Mouse (Mus musculus) fat pad, adult 2 months (tissue): ENCODE data around the gene Gm49661.

Source experiments
- DNase-seq: peaks from one replicate; pipeline ENCODE4 v3.0.0-alpha.2; 2011; ENCODE audit warnings: low read depth, low spot score; ENCODE audit errors: extremely low read depth

The Gm49661 gene

DNA sequence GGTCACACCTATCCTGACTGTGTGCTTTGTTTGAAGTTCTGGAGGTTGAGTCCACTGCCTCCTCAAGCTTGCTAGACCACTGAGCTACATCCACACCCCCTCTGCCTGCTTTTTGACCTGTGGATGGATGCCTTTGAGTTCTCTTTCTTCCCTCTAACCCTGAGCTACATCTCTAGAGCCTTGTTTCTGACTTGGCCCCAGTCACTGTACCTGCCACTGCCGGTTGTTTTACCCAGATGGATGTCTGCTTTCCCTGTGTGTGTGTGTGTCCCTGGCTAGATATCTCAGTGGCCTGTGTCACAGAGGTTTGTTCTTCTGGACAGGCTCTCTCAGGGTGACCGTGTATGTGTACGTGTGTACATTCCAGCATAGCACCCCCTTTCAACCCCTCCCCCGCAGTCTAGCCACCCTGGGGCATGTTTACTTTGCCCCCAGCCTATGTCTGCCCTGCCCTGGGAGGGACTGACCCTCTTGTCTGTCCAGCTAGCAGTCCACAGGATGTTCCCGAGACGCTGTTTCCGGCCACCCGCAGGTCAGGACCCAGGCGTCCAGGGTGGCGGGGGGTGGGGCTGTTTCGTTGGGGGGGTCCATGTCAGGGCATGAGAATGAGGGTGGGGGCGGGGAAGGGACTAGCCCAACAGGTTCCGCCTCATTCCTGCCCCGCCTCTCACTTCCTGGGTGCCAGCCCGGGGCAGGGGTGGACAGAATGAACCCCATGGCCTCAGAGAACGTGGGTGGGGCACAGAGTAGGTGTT lies 15.2 kb upstream of the Gm49661 start:
- no peak for DNase-seq

DNA sequence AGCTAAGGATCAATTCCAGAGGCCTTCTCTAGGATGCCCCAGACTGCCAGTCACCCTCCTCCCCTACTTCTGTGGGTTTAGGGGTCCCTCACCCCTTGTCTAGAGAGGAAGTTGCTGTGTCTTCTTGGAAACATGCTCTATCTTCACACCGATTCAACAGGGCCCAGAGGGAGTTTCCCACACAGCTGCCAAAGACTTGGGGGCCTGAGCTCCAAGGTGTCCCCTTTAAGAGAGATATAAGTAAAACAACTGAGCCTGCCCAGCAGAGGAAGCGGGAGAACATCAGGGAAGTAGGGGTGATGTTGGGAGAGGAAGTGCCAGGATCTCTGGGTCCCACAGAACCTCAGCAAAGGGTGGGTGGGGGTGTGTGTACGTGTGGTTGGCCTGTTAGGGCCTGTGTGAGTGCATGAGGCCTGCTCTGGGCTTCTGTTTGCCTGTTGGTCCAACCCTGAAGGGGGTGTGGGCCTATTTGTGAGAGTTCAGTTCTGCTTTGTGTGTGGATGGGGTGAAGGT lies 13.3 kb upstream of the Gm49661 start:
- DNase-seq, result no peak

DNA sequence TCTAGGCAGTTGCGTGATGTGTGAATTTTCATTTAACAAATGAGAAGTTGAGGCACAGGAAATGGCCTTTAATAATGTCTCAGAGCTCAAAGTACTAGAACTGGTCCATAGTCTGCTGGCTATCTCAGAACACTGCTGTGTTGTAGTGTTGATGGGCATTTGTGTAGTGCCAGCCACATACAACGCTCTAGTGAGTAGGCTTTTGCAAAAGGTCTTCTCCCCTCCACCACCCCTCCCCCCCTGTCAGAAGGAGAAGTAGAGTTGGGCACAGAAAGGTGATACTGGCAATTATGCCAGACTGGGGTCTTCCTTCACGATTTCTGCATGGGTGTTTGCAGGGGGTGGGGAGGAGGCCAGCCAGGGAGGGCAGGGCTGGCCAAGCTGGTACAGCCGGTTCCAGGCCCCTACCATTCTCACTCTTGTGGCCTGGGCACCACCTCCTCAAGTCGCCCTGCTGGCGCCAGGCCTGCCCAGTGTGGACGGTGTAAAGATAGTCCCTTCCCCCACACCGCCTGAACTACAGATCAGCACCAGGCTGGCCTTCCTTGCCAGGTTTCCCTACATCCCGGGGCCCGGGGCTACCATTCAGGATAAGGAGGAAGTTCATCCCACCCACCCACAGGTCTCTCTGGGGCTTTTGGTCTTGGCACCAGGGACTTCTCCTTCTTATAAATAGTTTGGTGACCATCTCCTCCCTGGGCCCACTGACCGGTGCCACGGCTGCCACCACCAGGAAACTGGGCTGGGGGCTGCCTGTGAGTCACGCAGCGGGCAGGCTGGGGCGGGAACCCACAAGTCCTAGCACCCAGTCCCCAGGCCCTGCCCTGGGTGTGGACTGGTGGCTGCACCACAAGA lies 12.6 kb upstream of the Gm49661 start:
- DNase-seq, result no peak

DNA sequence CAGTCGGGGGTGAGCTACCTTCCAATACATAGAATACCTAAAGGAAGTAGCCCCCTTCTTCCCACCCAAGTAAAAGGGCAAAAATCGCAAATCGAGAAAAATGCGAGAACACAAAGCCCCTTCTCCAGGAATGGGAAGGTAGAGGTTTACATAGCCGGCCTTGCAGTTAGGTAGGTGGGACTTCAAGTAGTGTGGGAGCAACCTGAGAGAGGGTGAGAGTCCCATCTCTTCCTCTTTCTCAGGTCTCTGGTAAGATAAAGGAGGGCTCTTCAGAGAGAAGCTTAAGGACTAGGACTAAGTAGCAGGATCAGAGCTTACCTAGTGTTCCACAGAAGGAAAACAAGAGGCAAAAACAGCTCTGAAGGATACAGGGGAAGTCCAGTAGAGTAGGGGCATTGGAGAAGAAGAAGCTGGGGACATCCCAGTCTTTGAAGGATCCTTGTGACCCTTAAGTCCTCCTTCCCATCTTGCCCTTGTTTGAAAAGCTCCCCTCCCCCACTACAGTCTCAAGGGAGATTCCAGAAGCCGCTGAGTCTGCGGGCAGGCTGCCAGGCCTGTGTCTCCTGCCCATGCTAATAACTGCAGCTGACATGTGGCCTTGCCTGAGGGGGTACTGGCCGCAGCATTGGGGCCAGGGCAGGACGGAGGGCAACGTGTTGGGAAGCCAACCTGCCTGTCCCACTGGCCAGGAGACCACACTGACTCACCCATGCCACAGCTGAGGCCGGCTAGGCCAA lies 11.6 kb upstream of the Gm49661 start:
- no peak for DNase-seq

DNA sequence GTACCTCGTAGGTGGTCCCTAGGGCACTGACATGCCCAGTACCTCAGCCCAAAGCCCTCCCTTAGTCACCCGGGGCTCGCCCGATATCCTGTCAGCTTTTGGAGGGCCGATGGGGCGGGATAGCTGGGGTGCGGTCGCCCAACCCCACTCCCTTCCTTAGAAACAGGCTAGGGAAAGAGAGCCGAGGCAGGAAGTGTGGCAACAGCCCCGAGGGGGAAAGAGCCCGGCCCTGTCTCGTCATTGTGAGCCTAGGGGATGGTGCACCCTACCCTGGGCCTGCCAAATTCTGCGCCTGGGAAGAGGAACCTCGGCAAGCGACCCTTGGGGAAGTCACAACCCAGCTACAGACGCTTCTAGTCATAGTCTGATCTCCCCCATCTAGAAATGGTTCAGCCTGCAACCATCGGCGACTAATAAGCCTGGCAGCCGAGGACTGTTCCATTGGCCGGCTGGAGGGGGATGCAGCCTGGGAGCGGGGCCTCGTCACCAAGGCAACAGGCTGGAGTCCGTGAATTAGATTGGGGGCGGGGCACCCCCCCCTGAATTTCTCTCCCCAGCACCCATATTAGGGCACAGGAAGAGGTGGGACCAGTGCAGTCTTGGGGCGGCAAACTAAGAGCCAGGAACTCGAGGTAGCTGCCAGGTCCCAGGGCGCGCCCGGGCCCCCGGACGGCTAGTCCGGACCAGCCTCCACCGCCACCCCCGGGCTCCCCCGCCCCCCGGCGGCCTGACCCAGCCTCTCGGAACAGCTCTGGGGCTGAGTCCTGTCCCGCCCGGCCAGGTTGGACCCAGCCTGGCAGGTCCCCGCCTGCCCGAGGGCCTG lies 10.6 kb upstream of the Gm49661 start:
- no peak for DNase-seq

DNA sequence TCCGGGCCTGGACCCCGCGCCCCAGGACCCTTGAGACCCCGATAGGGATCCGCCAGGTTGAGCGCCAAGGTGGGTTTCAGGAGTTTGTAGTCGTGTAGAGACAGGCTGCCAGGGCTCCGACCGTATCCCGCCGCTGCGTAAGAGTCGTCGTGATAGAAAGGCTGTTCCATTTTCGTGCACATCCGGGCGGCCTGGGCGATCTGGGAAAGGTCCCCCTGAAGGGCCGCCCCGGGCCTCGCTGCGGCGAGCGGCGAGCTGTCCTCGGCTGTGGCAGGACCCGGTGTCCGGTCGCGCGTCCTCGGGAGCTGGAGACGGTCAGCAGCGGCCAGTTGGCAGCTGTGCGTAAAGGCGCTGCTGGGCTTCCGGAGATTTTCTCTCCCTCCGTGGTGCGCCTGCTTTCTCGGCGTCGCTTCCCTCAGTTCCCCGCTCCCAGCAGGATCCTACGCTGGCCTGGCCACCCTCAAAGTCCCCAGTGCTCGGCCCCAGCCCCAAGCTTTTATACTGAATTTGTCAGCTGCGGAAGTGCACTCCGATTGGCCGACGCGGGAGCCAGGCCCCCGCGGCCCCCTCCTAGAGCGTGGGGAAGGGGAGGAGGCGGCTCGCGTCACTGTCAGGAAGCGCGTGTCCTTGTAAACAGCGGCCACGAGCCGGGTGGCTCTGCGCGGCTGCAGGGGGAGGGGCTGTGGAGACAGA lies 9.2 kb upstream of the Gm49661 start, which contains the start of gene Junb:
Gene Junb (minus strand): TSS at position 471 of the 693 bp plus-strand sequence.
- no peak for DNase-seq

DNA sequence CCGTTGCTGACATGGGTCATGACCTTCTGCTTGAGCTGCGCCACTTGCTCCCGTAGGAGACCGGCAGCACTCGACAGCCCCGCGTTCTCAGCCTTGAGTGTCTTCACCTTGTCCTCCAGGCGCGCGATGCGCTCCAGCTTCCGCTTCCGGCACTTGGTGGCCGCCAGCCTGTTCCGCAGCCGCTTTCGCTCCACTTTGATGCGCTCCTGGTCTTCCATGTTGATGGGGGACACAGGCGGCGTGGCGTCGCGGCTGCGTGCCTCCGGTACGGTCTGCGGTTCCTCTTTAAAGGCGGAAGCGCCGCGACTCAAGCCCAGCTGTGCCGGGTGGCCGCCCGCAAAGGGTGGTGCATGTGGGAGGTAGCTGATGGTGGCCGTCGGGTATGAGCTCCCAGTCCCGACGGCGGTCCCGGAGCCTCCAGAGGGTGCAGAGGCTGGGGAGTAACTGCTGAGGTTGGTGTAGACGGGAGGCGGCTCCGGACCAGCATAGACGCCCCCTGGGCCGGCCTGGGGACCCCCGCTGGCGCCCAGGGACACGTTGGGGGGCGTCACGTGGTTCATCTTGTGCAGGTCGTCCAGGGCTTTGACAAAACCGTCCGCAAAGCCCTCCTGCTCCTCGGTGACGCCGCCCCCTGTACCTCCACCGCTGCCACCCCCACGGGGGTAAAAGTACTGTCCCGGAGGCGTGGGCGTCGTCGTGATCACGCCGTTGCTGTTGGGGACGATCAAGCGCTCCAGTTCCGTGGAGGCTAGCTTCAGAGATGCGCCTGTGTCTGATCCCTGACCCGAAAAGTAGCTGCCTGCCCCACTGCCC lies 8.4 kb upstream of the Gm49661 start:
- DNase-seq, result no peak

DNA sequence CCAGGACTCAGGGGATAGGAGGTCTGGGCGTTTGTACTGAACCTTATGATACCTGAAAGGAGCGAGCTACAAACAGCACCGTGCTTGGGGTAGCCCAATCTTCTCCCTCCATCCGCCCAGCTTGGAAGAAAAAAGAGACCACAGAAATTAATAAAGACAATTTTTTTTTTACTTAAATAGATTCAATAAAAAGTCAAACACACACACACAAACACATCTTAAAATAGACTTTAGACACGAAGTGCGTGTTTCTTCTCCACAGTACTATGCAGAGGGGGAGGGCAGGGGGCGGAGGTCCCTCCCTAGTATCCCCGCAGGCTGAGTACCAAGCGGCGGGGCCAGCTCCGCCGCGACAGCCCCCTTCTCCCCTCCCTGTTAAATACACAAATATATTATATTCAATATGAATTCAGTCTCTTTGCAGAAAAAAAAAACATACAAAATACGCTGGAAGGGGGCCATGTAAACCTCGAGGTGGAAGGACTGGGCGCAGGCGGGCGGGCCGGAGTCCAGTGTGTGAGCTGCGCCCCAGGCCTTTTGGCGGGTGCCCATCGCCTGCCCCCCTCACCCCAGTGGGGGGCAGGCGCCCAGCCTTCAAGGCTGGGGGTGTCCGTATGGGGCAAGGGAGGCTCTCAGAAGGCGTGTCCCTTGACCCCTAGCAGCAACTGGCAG lies 7.7 kb upstream of the Gm49661 start:
- no peak for DNase-seq

DNA sequence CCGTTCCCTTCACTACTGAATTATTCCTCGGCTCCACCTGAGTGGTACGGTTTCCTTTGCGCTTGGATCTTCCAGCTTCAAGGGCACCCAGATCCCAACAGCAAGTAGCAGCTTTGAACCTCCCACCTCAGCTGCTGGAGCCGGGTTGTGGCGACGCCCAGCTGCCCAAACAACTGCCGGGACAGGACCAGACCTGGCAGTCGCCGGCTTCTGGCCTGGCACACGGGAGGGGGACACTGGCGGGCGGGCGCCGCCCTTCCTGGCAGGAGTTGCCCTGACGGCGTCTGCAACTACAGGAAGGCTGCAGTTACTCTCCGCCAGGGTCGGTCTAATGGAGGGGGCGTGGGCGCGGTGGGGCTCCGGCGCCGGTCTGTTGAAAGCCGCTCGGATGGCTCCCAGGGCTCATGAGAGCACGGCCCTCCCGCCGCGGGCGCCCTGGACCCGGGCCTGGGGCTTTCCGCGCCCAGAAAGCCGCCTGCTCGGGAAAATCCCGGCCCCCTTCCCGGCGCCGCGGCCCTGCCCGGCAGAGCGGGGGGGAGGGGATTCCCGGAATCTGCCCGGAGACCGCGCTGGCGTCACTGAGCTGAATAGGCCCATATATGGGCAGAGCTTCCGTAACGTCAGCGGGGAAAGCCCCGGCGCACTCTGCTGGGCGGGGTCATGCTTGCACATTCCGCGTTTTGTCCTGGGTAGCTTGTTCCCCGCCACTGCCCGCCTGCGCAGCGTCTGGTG lies 7.0 kb upstream of the Gm49661 start:
- no peak for DNase-seq

DNA sequence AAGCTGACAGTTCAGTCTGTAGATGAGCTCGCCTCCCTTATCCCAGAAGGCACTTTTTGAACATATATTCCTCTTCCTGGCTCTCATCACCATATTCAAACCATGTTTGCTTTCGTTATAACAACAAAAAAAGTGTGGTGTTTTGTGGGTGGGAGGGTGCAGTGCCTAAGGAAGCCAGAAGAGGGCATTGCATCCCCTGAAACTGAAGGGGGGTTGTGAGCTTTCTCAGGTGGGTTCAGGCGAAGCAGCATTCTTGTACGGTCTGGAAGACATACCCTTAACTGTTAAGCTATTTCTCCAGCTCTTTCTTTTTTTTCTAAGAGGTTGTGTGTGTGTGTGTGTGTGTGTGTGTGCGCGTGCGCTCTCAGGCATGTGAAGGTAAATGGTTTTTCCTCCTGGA lies 6.2 kb upstream of the Gm49661 start:
- no peak for DNase-seq

DNA sequence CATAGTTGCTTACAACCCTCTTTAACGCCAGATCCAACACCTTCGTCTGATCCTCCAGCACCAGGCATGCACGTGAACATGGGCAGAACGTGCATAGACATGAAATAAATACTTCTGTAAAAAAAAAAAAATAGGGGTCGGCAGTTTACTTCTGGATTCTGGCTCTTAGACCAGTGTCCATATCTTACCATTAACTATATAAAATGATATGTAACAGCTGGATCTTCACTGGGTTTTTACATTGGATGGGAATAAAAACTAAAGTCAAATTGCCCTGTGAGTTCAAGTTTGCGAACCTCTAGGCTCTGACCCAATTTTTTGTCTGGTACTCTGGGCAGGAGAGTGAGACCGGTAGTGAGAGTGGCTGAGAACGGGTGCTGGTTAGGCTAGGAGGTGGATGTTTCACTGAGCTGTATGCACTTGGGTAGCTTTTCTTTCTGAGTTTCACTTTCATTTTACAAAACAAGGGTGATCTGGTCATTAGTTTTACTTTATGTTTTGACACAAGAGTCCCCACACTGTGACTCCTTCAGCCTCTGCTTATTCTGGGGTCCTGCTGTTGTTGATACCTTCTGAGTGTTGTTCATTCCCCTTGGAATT lies 5.4 kb upstream of the Gm49661 start:
- no peak for DNase-seq

DNA sequence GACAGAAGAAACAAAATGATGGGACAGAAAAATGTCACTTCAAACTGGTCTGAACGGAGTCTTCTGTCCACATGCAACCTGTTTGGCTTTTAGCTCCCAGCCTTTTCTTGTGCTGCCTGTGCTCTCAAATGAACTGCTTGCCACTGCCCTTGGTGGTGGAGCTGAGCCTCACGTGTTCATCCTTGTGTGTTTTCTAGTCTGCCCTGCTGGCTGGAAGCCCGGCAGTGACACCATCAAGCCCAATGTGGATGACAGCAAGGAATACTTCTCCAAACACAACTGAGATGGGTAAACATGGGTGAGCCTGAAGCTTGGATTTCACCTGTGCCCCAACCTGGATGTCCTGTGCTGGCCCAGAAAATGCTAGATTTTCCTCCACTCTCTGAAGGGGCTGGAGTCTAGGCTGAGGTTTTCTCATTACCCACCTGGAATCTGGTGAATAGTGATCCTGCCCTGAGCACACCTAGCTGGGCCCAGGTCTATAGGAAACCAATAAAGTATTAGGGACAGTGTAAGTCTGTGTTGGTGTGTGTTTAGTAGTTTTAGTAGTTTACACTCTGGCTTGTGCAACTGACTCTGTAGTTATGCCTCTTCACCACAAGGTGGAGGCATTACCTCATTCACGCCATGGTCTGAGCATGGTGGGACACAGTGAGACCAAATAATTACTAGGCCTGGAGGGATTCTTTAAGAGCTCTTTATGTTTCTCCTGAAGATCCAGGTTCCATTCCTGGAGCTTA lies 4.7 kb upstream of the Gm49661 start:
- DNase-seq, result no peak

DNA sequence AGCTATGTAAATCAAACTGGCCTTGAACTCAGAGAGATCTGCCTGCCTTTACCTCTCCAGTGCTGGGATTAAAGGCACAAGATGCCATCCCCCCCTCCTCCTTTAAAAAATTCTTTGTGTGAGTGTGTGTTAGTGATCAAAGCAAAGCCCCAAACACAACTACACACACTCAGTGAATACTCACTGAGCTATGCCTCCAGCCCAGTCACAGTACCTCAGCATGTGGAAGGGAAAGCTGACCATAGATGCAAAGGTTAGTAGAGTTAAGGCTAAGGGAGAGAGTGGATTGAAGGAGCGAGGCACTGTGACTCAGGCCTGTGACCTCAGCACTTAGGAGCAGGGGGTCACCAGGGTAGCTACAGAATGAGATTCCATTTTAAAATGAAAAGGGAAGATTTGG lies 3.8 kb upstream of the Gm49661 start:
- no peak for DNase-seq

DNA sequence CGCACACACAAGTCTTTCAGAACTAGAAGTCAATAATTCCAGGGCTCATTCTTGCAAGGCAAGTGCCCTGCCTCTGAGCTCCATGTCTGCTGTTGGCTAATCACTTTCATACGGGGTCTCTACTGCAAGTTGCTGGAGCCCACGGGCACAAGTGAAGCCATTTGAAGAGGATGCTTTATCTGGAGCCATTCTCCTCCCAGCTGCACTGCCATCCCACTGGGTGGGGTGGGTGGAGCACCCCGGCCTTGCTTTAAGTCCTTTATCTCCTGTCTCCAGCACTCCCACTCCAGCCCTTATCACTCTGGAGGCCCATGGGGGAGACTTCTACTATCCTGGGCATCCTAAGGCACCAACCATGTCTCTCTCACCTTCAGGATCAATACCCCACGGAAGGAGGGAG lies 1.7 kb upstream of the Gm49661 start:
- DNase-seq, result no peak

DNA sequence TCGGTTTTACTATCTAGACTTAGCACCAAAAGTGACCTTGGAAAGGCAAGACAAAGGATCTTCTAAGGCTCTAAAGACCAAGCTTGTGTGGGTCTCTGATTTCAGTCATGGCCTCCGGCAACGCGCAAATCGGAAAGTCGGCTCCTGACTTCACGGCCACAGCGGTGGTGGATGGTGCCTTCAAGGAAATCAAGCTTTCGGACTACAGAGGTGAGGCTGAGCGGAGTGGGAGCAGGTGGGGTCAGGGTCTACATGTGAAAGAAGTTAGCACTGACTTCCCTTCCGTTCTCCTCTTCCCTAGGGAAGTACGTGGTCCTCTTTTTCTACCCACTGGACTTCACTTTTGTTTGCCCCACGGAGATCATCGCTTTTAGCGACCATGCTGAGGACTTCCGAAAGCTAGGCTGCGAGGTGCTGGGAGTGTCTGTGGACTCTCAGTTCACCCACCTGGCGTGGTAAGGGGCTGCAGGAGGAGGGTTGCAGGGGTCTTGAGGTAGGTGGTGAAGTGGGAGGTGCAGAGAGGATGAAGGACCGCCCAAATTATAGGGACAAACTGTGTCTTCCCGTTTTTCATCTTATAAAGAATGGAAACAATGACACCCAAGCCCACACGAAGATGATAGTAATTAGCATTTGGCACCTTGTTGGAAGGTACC lies 1.0 kb upstream of the Gm49661 start:
- DNase-seq, result no peak

DNA sequence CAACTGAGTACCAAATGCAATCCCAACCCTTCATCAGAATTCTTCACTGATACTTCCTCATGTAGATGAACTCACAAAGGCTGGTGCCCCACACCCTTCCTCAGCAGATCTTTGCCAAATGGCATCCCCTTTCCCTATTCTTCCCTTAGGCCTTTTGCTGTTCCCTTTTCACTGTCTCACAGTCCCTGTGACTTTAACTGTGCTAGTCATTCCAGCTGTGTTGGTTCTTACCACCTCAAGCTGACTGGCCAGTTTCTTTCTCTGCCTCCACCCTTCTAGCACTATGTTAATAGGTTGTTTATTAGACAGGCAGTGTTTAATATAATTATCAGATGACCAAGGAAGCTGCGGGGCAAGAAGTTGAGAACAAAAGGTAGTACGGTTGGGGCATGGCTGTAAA lies 583 bp downstream of the Gm49661 start:
- DNase-seq, result no peak
